ENCODE assay signal across 22 mouse cellular contexts in genomic region chr2:85026178-85026577, GRCm38 (mm10). TPM values are rescaled to one million over a fixed set of nuclear protein-coding genes. Genes with fewer than 3 reads are reported as not detected.
"Had no signal": no experiment of that assay in that cellular context is flagged by ENCODE, and none has a peak within 500 bp of the region (broad histone marks: within the 10 kb centered on the region; RNA-seq: fewer than 3 reads in every experiment).

No protein-coding gene starts in this region.

- H3K27me3 ChIP-seq: limb, embryonic 12.5 days; midbrain, embryonic 13.5 days; neural tube, embryonic 12.5 days had no signal

- H3K4me3 ChIP-seq: limb, embryonic 12.5 days; midbrain, embryonic 13.5 days; myocyte; neural tube, embryonic 12.5 days had no signal

- H3K4me2 ChIP-seq: limb, embryonic 12.5 days; midbrain, embryonic 13.5 days; neural tube, embryonic 12.5 days had no signal

- DNase-seq: kidney, adult 18-20 months; kidney, postnatal 10 days; layer of hippocampus, adult 9-11 months; layer of hippocampus, postnatal 36 days; lung, adult 18-20 months; retina, postnatal 1 day; right cerebral cortex, postnatal 4 days; spleen, adult 18-20 months; thymus, adult 2 months; thymus, postnatal 25 days had no signal

- H3K4me1 ChIP-seq: limb, embryonic 12.5 days; midbrain, embryonic 13.5 days; neural tube, embryonic 12.5 days had no signal

- H3K27ac ChIP-seq: limb, embryonic 12.5 days; midbrain, embryonic 13.5 days; neural tube, embryonic 12.5 days had no signal

- ATAC-seq: midbrain, embryonic 13.5 days had no signal

- H3K36me3 ChIP-seq: limb, embryonic 12.5 days; midbrain, embryonic 13.5 days; neural tube, embryonic 12.5 days had no signal

- H3K9ac ChIP-seq: limb, embryonic 12.5 days; midbrain, embryonic 13.5 days; neural tube, embryonic 12.5 days had no signal

- H3K9me3 ChIP-seq: limb, embryonic 12.5 days; midbrain, embryonic 13.5 days; neural tube, embryonic 12.5 days had no signal

RNA-seq across cellular contexts. Expression of gene P2rx3, which starts 11.1 kb away (rescaled TPM):
- total RNA-seq: neutrophil, adult 5-6 weeks had no signal

RNA-seq across cellular contexts. Expression of gene Prg3, which starts 38.2 kb away (rescaled TPM):
- total RNA-seq: layer of hippocampus, postnatal 36 days; left cerebral cortex, postnatal 36 days; liver, adult 2 months; neutrophil, adult 5-6 weeks had no signal
- polyA plus RNA-seq: kidney, embryonic 14.5 days; large intestine, adult 2 months; limb, embryonic 12.5 days; liver, adult 2 months; lung, embryonic 16.5 days; midbrain, embryonic 13.5 days; myocyte; stomach, embryonic 14.5 days; urinary bladder, adult 2 months had no signal

RNA-seq across cellular contexts. Expression of gene Prg2, which starts 45.9 kb away (rescaled TPM):
- total RNA-seq: layer of hippocampus, postnatal 36 days; left cerebral cortex, postnatal 36 days; liver, adult 2 months had no signal
- polyA plus RNA-seq: kidney, embryonic 14.5 days; lung, embryonic 16.5 days; myocyte; stomach, embryonic 14.5 days had no signal
